Mouse (Mus musculus) kidney, postnatal 25 days (tissue): ENCODE results near the gene Sec16a.
A peak's percentile ranks its signal among the peaks of the same experiment; 100 is the strongest.

Experiments used
- DNase-seq, 2 experiments: peaks; one replicate each; pipeline ENCODE4 v3.0.0; 2021; ENCODE audit warnings: mixed read lengths in 2 of 2

Gene Sec16a

DNA sequence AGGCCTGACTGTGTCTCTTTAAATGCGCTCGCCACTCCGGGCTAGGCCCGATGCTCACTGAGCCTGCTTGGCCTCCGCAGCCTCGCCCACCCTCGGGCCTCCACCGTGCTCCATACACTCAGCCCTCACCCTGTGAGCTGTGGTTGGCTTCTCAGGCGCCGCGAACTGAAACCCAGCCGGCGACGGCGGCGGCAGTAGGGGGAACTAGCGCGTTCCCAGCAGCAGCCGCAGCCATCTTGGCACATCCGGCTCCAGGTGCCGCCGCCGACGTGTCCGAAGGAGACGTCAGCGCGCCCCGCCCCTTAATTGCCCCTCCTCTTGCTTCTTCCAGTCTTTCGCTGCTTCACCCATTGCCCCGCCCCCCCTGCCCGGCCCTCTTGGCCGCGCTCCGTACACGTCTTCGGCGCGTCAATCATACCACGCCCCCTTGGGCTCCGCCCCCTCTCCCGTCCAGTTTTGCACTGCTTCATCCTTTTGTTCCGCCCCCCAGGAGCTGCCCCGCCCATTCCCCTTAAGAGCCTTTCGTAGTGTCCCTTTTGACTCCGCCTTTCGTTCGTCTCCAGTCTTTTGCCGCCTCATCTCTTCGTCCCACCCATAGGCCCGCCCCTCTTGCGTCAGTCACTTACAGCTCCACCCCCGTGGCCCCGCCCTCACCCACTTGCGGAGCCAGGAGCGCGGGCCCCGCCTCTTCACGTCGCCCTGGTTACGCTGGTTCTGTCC, at the start of gene Sec16a:
Sec16a (minus strand) TSS at position 271 of the 720 bp plus-strand sequence.
- DNase-seq = peak; percentile 100

DNA sequence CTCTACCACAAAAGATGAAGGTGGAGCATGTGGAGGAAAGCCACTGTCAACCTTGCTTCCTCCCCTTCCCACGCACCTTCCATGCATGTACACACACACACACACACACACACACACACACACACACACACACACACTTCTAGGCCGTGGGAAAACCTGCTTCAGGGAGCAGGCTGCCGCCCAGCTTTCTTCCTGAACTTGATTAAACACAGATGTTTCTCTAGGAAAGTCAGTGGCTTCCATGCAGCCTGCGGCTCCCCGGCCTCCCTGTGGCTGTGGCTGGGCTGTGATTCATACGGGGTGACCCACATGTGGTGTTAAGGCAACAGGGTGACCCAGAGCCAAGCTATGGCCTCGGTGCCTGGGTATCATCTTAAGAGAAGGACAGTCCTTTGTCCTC, 49.4 kb upstream of the Sec16a start:
- DNase-seq = no peak

DNA sequence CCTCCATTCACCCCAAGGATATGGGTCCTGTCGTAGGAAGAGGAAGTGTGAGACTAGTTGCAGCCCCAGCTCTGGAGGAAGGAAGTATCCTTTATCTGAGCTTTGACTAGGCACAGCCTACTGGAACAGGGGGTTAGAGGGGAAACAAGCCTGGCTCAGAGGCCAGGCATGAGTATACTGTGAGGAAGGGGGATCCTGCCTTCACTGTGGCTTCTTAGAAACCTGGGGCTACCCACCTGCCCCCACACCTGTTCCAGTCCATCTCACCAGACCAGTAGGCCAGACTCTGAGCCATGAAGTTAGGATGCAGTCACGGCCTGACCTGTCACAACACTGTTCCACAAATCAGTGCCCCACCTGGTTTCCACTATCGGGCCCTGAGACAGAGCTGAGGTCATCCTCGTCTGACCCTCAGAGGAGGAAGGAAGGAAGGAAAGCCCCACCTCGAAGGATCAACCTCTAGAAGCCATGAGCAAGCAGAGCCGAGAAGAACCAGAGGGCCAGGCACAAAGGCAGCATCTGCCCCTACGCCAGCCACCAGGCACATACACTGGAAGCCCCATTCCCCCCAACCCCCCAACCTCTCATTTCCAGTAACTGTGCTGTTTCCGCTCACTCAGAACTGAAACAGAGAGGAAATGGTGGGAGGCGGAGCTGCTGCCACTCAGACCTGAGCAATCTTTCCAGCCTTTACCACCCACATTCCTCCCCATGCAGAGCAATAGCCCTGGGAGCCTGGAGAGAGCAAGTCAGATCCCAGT, 48.2 kb upstream of the Sec16a start:
- peak; percentile 51 to 71 for DNase-seq

DNA sequence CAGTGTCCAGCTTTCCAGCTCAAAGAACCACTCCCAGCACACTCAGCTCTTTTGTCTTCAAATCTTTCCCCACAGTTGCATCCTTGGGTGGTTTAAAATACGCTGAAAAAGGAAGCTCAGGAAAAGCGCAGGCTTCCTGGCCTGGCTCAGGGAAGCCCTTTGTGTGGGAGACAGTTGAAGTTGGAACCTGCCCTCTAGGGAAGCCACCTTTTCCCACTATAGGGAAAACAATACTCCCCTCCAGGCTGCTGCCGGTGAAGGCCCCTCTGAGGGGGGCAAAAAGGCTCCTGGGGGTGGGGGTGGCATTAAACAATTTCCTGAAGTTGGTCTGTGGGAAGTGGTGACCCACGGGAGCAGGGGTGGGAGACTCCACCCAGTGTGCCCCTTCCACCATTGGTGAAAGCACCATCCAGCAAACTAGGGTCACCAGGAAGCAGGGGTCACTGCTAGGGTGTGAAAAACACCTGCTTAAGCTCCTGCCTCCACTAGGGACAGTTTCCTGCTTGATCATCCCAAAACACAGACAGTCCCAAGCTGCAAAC, 45.8 kb upstream of the Sec16a start:
- DNase-seq = peak in 1 of 2 experiments; percentile 67

- DNase-seq = no peak
Measured at GRCm38 (mm10) chr2:26488535-26489135, 43.6 kb upstream of the Sec16a start.

- peak in 1 of 2 experiments; percentile 59 for DNase-seq
Measured at GRCm38 (mm10) chr2:26487322-26488021, 42.5 kb upstream of the Sec16a start.

- DNase-seq = no peak
Measured at GRCm38 (mm10) chr2:26486835-26487321, 41.9 kb upstream of the Sec16a start.

GRCm38 (mm10) chr2:26486264-26486810, 41.3 kb upstream of the Sec16a start:
- DNase-seq = peak in 1 of 2 experiments; percentile 63

DNA sequence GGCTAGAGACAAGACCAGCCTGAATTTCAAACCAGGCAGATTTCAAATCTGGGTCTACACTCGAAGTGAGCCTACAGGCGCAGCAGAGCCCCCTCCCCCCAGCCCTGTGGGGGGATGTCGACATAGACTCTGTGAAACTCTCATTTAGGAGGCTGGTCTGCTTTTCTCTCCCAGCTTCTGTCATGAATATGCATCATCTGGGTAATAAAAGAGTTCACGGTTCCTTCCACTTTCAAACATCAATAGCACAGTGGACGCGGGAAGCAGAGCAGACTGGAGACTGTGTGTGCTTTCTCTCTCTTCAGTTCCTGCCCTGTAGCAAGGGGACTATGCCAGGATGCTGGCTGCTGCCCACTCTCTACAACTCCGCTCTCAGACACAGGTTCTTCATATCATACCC, 40.7 kb upstream of the Sec16a start:
- DNase-seq = no peak

GRCm38 (mm10) chr2:26485278-26485677, 40.3 kb upstream of the Sec16a start:
- DNase-seq = no peak

DNA sequence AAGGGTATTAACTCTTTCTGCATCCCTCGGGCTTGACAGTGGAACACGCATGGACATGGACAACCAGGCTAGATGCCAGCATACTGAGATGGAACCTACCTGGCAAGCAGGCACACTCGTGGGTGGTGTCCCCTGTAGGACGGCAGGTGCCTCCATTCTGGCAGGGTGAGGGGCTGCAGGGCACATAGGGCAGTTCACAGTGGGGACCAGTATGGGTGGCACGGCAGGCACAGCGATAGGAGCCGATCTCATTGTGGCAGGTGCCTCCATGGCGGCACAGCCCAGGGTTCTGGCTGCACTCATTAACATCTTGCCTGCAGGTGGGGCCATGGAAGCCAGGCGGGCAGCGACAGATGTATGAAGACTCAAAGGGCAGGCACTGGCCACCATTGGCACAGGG, 39.2 kb upstream of the Sec16a start:
- no peak for DNase-seq

DNA sequence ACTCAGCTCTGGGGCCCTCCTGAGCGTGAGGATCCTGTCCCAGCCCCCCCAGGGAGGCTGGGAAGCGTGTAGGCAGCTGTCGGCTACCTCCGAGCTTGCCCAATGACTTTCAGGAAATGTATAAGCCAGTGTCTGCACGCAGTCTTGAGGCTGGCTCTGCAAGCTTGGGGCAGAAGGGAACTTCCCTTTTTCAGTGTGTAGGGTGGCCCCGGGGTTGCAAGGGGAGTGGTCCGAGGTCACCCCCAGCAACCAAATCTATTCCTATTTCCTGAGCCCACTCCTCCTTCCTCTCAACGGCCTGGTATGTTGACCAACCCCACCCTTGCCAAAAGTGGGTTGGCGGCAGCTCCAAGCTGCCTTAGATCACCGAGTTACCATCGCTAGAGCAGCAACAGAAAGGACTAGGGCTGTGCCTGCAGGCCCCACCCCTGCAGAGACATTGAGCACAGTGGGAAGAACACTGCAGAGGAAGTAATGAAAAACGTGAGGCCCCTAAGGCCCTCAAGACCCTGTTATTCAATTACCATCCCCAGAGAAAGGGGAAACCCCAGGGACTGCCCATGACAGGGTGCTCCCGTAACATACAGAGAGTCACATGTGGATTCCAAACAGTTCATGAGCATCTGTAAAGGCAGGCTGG, 38.3 kb upstream of the Sec16a start:
- no peak for DNase-seq

DNA sequence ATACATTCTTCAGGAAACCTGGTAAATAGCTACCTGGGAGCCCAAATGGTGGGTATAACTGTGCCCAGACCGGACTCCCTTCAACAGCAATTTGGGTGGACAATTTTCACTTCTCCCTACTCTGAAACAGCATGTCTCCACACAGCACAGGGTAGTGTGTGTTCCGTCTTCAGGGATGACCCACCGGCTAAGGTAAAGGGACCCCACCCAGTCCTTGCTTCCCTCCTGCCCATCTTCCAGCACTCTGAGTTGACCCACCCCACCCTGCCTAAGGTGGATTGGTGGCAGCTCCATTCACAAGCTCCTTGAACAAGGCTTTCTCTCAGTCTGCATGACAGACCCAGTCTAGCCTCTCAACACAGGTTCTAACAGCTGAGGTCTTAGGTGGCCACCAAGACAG, 37.8 kb upstream of the Sec16a start:
- no peak for DNase-seq

DNA sequence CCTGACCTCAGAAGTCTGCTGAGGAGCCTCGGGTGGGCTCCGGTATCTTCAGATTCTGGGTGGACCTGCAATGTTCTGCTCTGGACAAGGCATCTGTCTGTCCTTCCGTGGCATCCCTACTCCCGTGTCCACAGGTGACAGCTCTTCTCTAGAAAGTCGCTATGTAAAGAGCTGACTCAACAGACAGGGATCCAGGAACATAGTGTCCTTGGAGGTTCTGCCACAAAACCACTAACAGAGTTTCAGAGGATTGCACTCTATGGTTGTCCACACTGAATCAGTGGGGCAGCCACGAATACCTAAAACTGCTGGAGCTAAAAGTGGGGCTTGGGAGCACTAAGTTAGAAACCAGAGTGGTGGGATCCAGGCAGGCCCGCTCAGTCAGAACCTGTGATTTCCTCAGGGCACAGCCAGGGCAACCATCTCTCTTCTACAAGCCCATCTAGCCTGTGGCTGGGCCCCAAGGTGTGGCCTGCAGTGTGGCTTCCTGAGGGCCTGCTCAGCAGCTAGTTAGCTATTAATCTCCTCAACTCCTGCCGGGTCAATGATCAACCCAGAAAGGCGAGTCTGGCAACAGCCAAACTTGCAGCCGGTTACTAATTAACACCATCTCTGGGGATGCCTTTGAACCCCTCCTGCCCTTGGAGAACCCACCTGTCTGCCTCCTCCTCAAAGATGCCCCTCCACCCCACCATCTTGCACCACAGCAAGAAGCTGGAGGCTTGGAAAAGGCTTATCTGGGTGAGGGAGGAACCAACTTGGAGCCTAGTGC, 36.9 kb upstream of the Sec16a start:
- DNase-seq = peak; percentile 91 to 94

GRCm38 (mm10) chr2:26480911-26481310, 35.9 kb upstream of the Sec16a start:
- no peak for DNase-seq

DNA sequence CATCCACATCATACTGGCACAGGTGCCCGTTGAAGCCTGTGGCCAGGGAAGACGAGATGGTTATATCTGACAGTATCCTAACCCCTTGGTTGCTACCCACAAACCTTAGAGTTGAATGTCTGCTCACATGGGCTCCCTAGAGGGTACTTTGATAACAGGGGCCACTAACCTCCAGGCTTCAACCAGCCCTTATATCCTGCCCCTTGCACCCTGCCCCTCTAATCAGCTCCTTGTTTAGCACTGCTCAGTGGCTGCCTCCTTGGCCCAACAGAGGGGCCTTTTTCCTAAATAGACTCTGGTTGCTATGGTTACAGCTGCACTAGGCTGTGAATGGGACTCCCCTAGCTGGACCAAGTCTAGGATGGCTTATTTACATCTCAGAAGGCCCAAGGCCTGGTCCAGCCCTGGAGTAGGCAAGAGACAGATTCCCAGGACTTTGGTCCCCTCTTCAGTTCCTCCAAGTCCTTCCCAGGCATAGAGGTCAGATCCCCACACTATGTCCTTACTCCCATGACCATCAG, 33.7 kb upstream of the Sec16a start:
- DNase-seq = no peak

DNA sequence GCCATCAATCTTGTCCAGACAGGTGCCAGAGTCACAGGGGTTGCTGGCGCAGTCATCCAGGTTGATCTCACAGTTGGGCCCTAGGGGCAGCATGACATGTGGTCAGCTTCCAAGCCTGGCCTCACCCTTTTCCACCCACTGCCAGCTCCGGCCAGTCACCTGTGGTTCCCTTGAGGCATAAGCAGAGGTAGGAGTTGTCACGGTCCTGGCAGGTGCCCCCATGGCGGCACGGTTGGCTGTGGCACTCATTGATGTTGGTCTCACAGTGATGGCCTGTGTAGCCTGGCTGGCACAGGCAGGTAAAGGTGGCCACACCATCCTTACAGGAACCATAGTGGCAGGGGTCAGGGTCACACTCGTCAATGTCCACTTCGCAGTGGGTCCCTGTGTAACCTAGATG, 32.9 kb upstream of the Sec16a start:
- no peak for DNase-seq

GRCm38 (mm10) chr2:26475505-26476430, 30.8 kb upstream of the Sec16a start:
- no peak for DNase-seq

- DNase-seq = peak; percentile 70 to 90
Measured at GRCm38 (mm10) chr2:26474789-26475504, 29.9 kb upstream of the Sec16a start.
